Mouse (Mus musculus): ENCODE data around the gene Serpinb6c. TPM values are rescaled to one million over a fixed set of nuclear protein-coding genes. Genes with fewer than 3 reads are reported as not detected.

Gene Serpinb6c
- not detected for polyA plus RNA-seq (2017; shearing (Covaris generic))

GRCm38 (mm10) chr13:33905176-33905954, at the start of gene Serpinb6c:
Serpinb6c (minus strand) TSS chr13:33905708.

GRCm38 (mm10) chr13:33843308-33843707, 62.2 kb downstream of the Serpinb6c start, which contains the start of gene Serpinb6e:
Serpinb6e (minus strand) TSS chr13:33843408.

Other genes starting within 250 kb of the Serpinb6c start
- not detected for gene Serpinb6d, start 244.3 kb downstream of the Serpinb6c start, polyA plus RNA-seq (2017; shearing (Covaris generic))
- gene Serpinb6e, start 62.3 kb downstream of the Serpinb6c start, polyA plus RNA-seq (2017; shearing (Covaris generic)): not detected
- 8.8 TPM for gene Nqo2, start 59.0 kb upstream of the Serpinb6c start, polyA plus RNA-seq (2017; shearing (Covaris generic))
- 26.6 TPM for gene Ripk1, start 96.7 kb upstream of the Serpinb6c start, polyA plus RNA-seq (2017; shearing (Covaris generic))
- gene Serpinb6a, start 97.1 kb upstream of the Serpinb6c start, polyA plus RNA-seq (2017; shearing (Covaris generic)): 40.5 TPM
- gene Bphl, start 131.9 kb upstream of the Serpinb6c start, polyA plus RNA-seq (2017; shearing (Covaris generic)): 38.0 TPM
- gene Tubb2a, start 172.3 kb upstream of the Serpinb6c start, polyA plus RNA-seq (2017; shearing (Covaris generic)): 26.7 TPM
- 0.72 TPM for gene Tubb2b, start 224.8 kb upstream of the Serpinb6c start, polyA plus RNA-seq (2017; shearing (Covaris generic))